Mouse (Mus musculus) right cerebral cortex, adult 2 months (tissue): ENCODE data around the gene Ogfr.
A peak's percentile ranks its signal among the peaks of the same experiment; 100 is the strongest.

Experiments used
- DNase-seq, 2 experiments: peaks; one replicate each; pipeline ENCODE4 v3.0.0; 2021 to 2022; ENCODE audit warnings: low spot score in 2 of 2

Ogfr gene

DNA sequence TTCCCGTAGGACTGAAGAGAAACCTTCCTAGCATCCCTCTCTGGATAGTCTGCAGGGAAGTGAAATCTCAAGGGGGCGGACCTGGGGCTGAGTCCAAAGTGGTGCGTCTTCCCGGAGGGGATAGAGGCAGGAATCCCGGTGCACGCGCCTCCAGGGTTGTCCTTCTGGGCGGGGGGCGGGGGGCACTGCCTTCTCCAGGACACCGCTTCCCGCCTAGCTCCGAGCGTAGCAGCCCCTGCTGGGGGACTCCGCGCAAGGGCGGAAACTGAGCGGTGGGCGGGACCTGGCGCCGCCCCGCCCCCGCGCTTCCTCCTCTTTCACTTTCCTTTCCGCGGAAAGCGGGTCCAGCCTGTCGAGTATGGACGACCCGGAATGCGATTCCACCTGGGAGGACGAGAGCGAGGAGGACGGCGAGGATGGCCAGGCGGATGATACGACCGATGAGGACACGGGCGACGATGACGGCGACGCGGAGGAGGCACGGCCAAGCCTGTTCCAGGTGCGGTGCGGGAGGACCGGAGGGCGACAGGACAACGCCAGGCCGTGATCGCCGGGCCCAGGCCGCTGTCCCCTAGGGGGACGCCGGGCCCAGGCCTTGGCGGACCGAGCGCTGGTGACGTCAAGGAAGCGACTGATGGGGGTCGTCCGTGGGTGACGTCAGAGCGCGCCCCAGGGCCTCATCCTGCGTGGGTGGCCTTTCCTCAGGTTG, at the start of gene Ogfr:
TSS of gene Ogfr (plus strand) at position 123 of the 709 bp plus-strand sequence.
- peak; percentile 75 to 79 for DNase-seq

DNA sequence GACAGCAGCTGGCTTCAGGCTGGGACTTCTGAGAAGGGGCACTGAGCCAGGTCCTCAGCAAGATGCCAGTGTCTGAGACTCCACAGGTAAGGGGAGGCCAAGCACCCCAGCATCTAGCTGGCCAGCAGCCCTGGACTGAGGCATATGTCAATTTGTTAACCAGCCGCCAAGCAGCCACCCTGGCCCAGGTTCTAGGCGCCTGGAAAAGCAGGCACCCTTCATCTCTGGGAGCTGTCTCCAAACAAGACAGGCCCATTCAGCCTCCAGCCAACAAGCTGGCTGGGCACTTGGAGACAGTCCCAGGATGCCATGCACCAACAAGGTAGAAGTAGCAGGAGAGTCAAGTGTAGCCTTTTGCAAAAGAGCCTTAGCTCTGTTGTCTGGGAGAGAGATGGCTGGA, 45.4 kb upstream of the Ogfr start:
- DNase-seq: no peak

DNA sequence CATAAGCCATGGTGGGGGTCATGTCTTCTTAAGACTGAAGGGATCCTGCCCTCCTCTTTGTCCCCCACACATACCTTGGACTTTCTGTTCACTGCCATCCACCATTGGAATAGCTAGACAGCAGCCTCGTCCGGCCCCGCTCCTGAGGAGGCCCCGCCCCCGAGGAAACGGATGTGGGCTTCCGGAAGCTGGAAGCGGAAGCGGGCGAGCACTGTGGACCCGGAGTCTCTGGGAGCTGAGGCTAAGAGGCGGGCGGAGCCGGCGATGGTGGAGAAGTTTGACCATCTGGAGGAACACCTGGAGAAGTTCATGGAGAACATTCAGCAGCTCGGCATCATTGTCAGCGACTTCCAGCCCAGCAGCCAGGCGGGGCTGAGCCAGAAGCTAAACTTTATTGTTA, 44.0 kb upstream of the Ogfr start:
- no peak for DNase-seq

DNA sequence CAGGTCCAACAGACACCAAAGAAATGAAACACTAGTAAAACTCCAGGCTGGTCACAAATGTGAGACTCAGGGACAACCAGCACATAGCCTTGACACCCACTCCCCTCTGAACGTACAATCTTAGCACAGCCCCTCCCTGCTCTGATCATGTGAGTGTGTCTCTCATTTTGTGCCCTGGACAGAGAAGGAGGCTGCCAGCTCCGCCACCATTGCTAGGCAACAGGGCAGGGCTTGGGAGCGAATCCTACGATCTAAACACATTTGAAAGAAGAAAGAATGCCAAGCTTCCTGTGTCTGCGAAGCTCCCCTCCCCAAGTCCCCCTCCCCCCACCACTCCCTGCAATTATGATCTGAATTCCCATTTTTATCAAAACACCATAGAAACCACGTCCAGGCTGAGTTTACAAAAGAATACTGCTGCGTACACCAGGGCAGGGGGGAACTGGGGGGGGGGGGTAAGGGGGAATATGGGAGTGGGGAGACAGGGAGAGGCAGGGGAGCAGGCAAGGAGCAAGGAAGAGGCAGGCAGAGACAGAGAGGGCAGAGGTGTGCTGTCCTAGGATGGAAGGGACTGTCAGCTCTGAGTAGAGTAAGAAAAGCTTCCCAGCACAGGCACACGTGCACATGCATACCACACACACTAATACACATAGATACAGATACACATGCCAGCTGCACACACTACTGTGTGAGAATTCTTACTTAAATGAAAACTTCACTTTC, 41.5 kb upstream of the Ogfr start:
- DNase-seq: peak; percentile 21 to 27

DNA sequence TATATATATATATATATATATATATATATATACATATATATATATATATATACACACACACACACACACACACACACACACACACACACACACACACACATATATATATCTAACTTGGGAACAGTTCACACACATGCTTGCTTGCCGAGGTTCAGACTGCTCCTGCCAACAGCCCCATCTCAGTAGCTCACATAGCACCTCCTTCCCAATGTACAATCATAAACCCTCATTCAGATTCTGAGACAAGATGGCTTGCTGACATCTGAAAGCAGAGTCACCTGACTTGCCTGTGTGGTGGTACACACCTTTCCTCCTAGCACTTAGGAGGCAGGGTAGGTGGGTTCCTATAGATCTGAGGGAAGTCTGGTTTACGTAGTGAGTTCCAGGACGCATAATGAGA, 36.7 kb upstream of the Ogfr start:
- no peak for DNase-seq

DNA sequence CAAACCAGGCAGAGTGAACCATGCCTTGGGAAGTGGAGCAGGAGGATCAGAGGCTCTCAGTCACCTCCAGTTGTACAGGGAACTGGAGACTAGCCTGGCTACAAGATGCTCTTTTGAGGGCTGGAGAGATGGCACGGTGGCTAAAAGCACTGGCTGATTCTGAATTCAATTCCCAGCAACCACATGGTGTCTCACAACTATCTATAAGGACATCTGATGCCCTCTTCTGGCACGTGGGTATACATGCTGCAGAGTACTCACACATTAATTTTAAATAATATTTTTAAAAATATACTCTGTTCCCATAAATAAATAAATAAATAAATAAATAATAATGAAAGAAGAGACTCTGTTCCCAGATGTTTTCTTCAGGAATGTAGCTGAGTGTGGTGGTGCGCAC, 33.8 kb upstream of the Ogfr start:
- no peak for DNase-seq

DNA sequence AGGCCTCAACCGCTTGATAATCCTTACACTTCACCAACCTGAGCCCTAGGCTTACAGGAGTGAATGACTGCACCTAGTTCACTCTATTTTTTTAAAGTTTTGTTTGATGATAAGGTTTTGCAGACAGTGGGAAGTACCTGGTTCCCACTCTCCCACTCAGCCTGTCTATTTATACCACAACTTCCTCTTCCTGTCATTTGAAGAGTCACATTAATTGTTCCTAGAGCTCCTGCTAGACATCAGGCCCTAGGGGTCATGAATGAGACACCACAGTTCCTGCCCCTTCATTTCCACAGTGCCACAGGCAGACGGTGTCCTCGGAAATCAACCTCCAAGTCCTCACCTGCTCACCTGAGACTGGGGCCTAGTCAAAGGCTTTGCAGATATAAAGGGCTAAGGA, 32.6 kb upstream of the Ogfr start:
- no peak for DNase-seq

DNA sequence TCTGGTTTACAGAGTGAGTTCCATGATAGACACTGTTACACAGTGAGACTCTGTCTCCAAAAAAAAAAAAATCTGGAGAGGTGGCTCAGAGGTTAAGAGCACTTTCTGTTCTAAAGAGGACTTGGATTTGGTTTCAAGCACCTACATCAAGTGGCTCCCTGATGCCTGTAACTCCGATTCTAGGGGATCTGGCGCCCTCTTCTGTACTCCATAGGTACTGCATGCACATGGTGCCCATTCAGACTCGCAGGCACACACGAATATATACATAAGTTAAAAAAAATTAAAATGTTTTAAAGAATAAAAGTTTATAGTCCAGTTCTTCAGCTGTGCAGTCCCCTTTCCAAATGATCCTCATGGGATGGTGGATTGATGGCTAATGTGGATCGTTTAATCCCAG, 28.8 kb upstream of the Ogfr start:
- DNase-seq: no peak

DNA sequence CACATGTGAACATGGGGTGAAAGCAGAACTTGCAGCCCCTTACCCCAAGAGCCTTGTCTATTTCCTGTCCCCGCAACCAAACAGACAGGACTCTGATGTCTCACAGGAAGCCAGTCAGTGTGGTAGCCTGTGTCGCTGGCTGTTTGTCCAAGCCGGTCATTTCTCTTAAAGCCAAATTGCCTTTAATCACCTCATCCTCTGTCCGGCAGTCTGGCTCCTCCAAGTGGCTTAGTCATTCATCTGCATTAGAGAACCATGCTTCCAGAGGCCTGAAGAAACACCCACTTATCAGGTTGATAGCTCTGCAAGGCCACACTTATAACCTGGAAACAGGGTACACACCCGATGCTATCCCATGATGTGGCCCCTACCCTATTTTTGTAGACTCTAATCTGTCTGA, 26.9 kb upstream of the Ogfr start:
- DNase-seq: no peak

DNA sequence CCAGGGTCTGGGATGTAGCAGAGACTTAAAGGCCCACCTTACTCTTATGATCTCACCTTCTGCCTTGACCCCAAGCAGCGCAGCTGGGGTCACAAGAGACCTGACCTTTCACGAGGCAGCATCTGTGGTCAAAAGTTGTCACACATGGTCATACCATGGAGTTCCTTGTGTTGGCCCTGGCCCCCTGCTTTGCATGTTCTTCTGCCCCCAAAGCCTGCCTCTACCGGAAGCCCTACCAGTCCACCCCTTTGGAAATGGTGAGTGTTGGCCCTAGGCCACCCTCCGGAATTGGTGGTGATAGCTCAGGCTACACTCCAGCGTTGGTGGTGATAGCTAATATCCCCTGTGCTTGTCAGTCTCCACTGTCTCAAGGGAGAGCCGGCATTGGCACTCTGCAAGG, 25.7 kb upstream of the Ogfr start:
- DNase-seq: no peak

DNA sequence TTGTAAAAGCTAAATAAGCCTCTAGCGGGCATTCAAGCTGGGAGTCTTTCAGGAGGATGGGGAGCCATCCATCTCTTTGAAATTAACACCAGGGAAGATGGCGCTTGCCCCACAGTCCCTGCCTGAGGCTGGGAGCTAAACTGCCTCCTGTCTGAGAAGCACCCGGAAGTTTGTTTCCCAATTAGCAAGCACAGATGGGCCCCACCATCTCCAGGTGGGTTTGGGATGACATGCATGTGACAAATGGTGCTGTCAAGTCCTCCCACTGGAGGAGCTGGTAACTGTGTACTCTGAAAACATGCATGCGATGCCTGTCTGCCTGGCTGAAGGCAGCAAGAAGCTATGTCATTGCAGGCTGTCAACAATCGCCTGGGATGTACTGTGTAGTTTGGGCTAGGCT, 25.2 kb upstream of the Ogfr start:
- DNase-seq: no peak

DNA sequence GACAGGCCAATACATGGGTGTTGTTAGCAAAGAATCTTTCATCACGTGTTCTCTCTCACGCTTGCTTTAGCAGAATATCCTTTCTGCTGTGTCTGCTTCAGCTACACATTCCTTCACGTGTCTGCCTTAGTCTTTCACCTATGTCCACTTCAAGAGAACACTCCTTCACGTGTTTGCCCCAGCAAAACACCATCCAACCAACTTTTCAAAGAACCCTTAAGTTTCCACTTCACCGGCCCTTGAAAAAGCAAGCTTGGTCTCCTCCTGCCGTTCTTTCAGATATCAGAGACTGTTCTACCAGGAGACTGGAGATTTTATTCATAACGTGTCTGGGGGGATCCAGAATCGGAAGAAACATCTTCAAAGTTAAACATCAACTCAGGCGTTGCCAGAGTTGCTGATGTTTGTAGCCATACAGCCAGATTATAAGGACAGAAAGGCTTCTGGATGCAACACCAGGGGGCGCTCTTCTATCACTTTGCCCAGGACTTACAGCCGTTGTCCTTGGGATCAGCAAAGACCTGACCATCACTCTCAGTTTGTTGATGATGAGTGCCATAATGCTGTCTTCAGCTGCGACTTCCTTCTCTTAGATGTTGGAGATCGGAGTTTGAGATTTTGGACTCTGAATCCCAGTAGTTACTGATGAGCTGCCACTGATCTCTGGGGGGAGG, 22.7 kb upstream of the Ogfr start:
- DNase-seq: no peak

DNA sequence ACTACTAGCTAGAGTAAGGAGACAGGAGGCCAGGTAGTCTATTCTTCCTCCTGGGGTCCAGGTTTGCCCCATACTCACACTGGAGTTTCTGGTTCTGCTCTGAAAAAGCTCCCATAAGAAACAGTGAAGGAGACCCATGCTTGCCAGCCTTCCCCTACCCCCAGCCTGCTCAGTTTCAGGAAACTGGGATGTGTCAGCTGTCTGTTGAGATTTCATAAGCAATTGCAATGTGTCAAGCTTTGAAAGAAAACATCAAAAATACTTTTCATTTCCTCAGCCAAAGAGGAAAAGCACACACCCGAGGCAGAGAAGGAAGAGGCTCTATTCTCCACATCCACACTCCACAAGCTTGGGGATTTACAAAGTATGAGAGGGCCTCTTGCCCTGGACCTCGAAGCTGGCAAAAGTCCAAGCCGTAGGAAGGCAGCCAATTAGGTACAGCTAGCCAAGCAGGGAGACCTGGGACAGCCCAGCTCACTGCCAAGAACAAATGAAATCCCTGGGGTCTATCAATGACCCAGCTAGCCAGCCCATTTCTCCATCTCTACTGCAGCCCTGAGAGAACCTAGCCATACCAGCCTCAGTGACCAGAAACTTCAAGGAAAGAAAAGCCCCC, 19.9 kb upstream of the Ogfr start:
- no peak for DNase-seq

DNA sequence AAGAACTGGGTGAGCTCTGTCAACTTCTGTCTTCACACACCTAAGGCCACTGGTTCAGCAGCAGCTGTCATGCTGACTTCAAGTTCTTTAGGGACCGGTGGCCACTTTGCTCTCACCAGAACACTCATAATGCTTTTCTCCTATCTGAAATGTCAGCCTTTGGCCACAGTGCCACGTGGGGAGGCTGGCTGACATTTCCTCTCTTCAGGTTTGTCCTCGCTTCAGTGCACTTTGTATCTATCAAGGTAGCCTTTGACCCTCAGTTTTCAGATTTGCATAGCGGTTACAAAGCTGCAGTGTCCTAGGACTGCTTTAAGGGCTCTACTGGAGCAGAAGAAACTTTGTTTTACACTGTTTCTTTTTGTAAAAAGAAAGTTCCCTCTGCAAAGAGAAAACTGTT, 12.6 kb upstream of the Ogfr start:
- DNase-seq: no peak

DNA sequence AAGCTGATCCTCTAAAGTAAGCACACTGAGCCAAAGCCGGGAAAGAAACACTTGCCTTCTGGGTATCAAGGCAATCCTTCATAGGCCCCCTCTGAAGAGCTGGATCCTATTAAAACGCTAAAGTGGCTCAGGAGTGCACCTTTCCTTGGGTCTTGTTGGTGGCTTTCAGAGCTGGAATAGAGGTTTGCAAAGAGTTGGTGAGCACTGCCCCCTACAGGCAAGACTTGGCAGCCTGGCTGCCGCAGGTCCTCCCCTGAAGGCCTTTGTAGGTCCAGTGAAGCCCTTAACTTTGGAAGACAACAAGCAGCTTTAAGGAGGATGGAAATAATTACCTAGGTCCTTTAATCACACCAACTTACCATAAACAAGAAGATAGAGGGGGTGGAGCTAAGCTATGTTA, 10.4 kb upstream of the Ogfr start:
- DNase-seq: peak; percentile 77 to 79

DNA sequence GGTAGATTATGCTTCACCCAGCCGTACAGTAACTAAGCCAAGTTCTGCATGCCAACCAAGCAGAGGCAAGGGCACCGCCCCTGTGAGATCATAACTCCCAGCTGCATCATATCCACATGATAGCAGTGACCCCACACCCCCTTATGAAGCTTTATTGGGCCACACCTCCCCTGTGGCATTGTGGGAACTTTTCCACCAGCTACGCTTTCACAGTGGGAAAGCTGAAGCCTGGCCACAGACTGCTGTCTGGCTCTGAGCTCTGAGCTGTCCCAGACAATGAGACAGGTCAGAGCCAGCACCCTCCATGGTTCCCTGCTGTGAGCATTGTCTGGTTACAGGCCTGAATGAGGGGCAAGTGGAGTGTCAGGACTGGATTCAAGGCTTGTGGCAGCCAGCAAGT, 8.0 kb upstream of the Ogfr start, which contains the start of gene Mrgbp:
TSS of gene Mrgbp (plus strand) at position 303 of the 400 bp plus-strand sequence.
- no peak for DNase-seq

DNA sequence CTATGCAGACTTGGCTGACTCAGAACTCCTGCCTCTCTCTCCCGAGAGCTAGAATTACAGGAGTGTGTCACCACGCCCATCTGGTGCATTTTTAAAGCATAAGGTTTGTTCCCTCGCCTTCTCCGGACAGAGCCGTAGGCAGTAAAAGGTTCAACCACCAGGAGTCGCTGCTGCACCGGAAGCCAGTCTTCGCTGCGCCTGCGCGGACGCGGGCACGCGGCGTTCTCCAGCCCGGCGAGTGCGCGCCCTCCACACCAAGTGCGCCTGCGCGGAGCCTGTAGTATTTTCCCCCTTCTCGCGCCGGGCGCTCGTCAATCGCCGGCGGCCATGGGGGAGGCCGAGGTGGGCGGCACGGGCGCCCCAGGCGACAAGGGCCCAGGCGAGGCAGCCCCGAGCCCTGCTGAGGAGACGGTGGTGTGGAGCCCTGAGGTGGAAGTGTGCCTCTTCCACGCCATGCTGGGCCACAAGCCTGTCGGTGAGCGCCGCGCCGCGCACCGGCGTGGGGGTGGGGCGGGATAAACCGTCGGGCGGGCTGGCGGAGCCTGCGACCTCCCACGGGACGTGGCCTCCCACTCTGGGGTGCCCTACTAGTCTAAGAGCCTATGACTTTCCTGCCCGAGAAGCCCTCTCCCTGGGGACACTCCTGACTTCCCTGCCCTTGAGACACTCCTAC, 6.4 kb upstream of the Ogfr start:
- DNase-seq: peak; percentile 97 to 99

DNA sequence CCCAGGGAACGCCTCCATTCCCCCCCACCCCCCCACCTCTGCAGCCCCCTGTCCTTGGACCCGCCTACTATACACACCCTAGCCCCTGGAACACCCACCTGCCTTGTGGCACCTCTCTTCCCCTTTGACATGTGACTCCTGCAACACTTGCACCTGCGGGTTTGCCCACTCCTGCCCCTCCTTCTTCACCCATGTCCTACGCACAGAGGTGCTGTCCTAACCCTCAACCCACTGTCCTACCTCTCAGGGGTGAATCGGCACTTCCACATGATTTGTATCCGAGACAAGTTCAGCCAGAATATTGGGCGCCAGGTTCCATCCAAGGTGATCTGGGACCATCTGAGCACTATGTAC, 5.9 kb upstream of the Ogfr start:
- DNase-seq: no peak

DNA sequence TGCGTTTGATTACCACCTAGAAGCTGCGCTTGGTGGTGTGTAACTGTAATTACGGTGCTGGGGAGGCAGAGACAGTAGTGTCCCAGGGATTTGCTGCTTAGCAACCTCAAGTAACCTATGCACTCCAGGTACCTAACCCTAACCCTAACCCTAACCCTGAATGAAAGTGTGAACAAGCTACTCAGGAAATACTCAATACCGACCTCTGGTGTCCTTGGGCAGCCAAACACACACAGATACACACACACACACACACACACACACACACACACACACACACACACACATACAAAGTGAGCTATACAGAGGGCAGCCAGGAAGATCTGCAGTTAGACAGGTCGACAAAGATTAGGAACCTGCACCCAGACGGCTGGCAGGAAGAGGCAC, 316 bp upstream of the Ogfr start:
- no peak for DNase-seq

DNA sequence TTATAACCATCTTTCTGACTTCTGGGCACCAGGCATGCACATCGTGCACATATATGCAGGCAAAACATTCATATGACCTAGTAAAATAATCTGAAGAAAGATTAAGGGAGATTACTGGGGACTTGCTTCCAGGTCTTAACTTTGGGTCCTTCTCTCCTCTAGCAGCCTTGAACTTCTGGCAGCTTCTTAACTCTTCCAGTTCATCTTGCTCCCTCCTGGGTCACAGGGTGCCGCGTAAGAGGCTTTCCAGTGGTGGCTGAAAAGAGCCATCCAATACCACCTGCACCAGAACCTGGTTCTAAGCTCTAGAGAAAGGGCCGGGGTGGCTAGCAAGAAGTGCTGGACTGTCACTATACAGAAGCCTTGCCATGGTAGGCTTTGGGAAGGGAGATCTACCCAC, 8.4 kb downstream of the Ogfr start, which contains the start of gene Col9a3:
TSS of gene Col9a3 (plus strand) at position 301 of the 400 bp plus-strand sequence.
- DNase-seq: no peak

DNA sequence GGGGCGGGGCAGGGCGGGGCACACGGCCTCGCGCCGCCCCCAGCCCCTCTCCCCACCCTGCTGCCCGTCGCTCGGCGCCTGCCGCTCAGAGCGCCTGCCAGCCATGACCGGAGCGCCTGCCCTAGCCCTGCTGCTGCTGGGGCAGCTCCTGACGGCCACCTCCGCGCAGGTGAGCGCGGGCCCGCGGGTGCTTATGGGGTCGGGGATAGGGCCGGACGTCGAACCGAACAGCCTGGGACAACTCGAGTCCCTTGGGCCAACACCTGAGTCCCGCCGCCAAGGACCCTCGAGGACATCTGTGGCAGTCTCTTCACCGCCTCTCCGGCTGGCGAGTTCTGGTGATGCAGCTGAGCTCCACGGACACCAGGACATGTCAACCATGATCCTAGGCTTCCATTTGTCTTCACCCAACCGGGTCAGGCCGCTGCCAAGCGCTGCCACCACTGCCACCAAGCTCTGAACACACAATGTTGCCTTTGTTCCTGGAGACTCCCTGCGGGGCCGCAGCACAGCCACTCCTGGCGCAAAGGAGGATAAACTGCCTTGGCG, 9.2 kb downstream of the Ogfr start:
- no peak for DNase-seq

DNA sequence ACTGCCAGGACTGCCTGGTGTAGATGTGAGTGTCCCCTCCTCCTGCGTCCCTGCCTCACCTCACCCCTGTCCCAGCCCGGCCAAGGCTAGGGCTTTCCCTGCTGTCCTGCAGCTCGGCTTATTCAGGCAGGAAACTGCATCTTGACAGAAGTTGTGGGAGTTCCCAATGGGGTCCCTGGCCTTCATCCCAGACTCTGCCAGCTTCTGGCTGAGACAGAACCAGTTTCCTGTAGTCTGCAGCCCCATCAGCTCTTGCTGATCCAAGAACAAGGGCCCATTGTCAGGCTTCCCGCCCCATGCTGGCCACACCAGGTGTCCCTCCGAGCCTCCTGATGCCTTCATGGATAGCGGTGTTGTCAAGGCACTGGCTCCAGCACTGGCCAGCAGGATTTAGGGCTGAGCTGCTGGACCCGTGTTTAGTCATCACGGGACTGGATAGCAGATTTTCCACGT, 11.6 kb downstream of the Ogfr start:
- DNase-seq: no peak
